Mouse (Mus musculus): ENCODE results near the gene Adpgk.

Gene Adpgk

DNA sequence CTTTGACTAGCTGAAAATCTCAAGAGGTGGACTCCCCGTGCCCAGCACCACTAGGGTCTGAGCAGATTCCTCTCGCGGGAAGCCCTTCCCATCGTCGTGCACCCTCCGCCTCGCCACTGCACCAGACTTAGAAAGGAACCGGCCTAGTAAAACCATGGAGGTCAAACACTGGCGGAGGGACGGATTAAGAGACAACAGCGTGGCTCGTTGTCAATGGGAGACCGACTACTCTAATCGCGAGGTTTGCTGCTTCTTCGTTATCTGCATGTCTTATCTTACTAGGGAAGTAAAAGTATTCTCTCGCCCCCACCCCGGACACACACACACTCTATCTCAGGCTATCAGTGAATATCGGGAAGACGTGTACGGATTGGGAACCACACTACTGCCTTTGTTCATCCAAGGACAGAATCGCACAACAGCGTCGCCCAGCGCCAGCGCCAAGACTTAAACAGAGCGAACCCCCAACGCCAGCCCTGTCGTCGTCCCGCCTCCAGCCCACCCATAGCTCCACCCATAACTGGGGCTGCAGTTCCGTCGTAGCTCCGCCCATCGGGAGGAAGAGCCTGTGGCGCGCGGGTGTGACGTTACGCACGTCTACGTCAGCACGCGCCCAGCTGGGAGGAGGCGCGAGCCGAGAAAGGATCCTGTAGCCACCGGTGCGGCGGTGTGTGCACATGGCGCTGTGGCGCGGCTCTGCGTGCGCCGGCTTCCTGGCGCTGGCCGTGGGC is at the start of gene Adpgk:
TSS of gene Adpgk (plus strand) at position 602 of the 731 bp plus-strand sequence.
- Histone ChIP-seq H3K27me3 (ENCODE audit: insufficient read depth, low read length) (peaks cover 12% of the 10 kb centered on the region; the same call in 1 of the 2 replicates), H3K9me3 (ENCODE audit: low read length) (no peaks in the 10 kb centered on the region), H3K4me1 (replicated peaks; ENCODE audit: low read depth, low read length) (peaks cover 51% of the 10 kb centered on the region), H3K4me3 (replicated peaks; ENCODE audit: low read length) (peak within 1 kb of the TSS; percentile 99), H3K36me3 (ENCODE audit: insufficient read depth, low read length) (peaks cover 35% of the 10 kb centered on the region)
- no peak for TF ChIP-seq CTCF (conservative IDR thresholded peaks at IDR 0.05; ENCODE audit: low read length)
- no peak for TF ChIP-seq NANOG (IDR thresholded peaks at IDR 0.05; ENCODE audit: borderline replicate concordance, low read length)
- no peak for TF ChIP-seq POU5F1 (IDR thresholded peaks at IDR 0.05; ENCODE audit: borderline replicate concordance, low read length)

DNA sequence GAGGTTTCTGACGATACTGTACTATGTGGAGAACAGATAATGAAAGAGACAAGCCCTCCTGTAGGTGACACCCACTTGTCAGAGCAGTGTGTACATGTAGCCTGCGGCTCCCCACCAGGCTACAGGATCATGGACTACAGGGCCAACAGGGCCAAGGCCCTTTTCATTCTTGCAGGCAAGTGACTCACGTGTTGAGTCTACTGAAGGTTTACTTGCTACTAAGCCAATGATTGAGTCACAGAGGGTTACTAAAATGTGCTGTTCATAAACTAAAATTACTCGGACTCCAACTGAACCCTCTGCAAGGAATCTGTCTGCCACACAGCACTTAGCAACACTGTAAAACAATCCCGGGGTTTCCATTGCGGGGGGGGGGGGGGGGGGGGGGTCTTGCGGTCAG is 46.2 kb upstream of the Adpgk start:
- TF ChIP-seq POU5F1 (IDR thresholded peaks at IDR 0.05; ENCODE audit: borderline replicate concordance, low read length) = no peak
- no peak for TF ChIP-seq CTCF (conservative IDR thresholded peaks at IDR 0.05; ENCODE audit: low read length)
- no peak for TF ChIP-seq NANOG (IDR thresholded peaks at IDR 0.05; ENCODE audit: borderline replicate concordance, low read length)
- Histone ChIP-seq H3K4me1 (replicated peaks; ENCODE audit: low read depth, low read length) (peaks cover 3% of the 10 kb centered on the region; the same call in 1 of the 2 replicates), H3K4me3 (replicated peaks; ENCODE audit: low read length) (no peak overlapping the region), H3K36me3 (ENCODE audit: insufficient read depth, low read length) (no peaks in the 10 kb centered on the region), H3K27me3 (ENCODE audit: insufficient read depth, low read length) (no peaks in the 10 kb centered on the region), H3K9me3 (ENCODE audit: low read length) (no peaks in the 10 kb centered on the region)

DNA sequence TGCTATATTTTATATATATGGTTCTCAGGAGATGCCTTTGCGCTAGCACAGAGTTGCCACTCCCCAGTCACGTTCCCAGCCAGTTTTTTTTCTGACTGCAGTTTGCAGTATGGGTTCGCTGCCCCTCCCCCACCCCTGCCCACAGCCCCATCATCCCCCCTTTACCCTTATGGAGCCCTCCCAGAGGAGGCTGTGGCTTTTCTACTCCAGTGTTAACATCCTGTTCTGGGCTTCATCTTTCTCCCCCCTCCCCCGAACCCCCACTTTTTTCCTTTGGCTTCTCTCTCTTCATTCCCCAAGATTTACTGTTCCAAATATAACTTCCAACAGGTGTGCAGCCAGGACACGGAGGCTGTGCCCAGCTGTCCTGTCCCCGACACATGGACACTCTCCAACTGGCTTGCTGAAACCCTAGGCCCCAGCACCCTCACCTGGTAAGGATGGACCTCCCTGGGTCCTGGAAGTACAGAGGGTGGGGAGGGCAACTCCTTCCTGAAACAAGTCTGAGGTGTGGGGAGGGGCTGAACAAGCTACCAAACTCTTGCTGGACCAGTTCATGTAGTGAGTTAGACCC is 44.8 kb upstream of the Adpgk start:
- H3K4me1 ChIP-seq (replicated peaks; ENCODE audit: low read depth, low read length) = peaks cover 3% of the 10 kb centered on the region; the same call in 1 of the 2 replicates
- H3K36me3 ChIP-seq (ENCODE audit: insufficient read depth, low read length) = no peaks in the 10 kb centered on the region
- TF ChIP-seq CTCF (conservative IDR thresholded peaks at IDR 0.05; ENCODE audit: low read length) (no peak), POU5F1 (IDR thresholded peaks at IDR 0.05; ENCODE audit: borderline replicate concordance, low read length) (no peak), NANOG (IDR thresholded peaks at IDR 0.05; ENCODE audit: borderline replicate concordance, low read length) (no peak)
- no peaks in the 10 kb centered on the region for H3K27me3 ChIP-seq (ENCODE audit: insufficient read depth, low read length)
- H3K4me3 ChIP-seq (replicated peaks; ENCODE audit: low read length) = no peak overlapping the region
- no peaks in the 10 kb centered on the region for H3K9me3 ChIP-seq (ENCODE audit: low read length)

DNA sequence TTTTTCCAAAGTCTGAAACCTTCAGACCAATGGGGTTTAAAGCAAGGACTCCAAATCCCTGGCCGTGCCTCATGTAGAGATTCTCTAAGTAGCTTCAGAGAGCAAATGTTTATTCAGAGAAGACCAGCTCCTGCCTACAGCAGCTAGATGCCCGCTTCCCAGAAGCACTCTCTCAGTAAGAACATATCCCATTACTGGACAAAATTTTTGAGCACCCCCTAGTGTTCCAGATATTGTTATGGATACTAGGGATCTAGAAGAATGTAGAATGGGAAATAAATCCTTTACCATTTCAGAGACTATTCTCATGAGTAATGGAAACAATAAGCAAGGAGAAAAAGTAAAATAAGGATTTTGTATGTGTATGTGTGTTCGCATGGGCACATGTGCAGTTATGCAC is 42.0 kb upstream of the Adpgk start:
- peaks cover 3% of the 10 kb centered on the region; the same call in 1 of the 2 replicates for H3K4me1 ChIP-seq (replicated peaks; ENCODE audit: low read depth, low read length)
- no peak for TF ChIP-seq POU5F1 (IDR thresholded peaks at IDR 0.05; ENCODE audit: borderline replicate concordance, low read length)
- no peak for TF ChIP-seq CTCF (conservative IDR thresholded peaks at IDR 0.05; ENCODE audit: low read length)
- TF ChIP-seq NANOG (IDR thresholded peaks at IDR 0.05; ENCODE audit: borderline replicate concordance, low read length) = no peak
- no peaks in the 10 kb centered on the region for H3K27me3 ChIP-seq (ENCODE audit: insufficient read depth, low read length)
- H3K9me3 ChIP-seq (ENCODE audit: low read length) = no peaks in the 10 kb centered on the region
- H3K36me3 ChIP-seq (ENCODE audit: insufficient read depth, low read length) = no peaks in the 10 kb centered on the region
- no peak overlapping the region for H3K4me3 ChIP-seq (replicated peaks; ENCODE audit: low read length)

DNA sequence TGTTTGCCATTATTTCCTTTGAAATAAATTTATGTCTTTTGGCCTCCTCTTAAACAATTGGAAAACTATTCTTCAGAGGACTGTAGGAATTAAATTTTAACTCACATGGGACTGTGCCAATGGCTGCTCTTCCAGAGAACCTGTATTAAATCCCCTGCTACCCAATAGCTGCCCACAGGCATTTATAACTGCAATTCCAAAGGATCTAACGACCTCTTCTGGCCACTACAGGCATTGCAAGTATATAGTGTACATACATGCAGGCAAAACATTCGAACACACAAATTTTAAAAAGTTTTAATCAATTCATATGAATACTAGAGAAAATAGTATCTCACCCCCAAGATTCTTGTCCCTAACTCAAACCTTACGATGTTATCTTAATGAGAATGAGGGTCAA is 41.1 kb upstream of the Adpgk start:
- TF ChIP-seq POU5F1 (IDR thresholded peaks at IDR 0.05; ENCODE audit: borderline replicate concordance, low read length) (no peak), CTCF (conservative IDR thresholded peaks at IDR 0.05; ENCODE audit: low read length) (peak; percentile 76), NANOG (IDR thresholded peaks at IDR 0.05; ENCODE audit: borderline replicate concordance, low read length) (no peak)
- no peaks in the 10 kb centered on the region for H3K36me3 ChIP-seq (ENCODE audit: insufficient read depth, low read length)
- H3K4me3 ChIP-seq (replicated peaks; ENCODE audit: low read length) = no peak overlapping the region
- H3K9me3 ChIP-seq (ENCODE audit: low read length) = no peaks in the 10 kb centered on the region
- H3K4me1 ChIP-seq (replicated peaks; ENCODE audit: low read depth, low read length) = peaks cover 11% of the 10 kb centered on the region
- H3K27me3 ChIP-seq (ENCODE audit: insufficient read depth, low read length) = no peaks in the 10 kb centered on the region

DNA sequence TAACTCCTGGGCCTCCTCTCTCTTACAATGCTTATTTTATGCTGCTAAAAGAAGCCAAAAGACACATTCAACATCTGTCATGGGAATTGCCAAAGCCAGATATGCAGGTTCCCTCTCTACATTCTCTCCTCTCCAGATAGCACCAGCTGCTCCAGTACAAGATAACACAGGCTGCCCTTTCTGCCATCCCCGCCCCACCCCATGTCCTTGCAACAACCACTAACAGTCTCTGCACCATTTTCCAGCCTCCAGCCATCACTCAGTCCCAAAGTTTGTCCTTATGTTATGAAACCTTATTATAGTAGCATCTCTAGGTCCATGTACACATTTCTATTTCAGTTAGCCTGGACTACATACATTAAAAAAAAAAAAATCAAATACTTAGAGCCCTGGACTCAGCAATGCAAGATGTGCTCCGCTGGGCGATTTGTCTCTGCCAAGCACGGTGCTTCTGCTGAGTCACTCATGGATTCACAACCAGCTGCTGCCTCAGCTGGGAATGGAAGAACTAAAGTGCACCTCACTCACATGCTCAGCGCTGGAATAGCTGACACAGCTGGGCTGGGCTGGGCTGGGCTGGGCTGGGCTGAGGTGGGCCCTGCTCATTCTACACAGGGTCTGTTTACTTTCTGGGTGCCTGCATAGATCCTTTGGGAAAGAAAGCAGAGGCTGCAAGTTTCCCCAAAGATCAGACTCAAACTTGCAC is 36.5 kb upstream of the Adpgk start:
- Histone ChIP-seq H3K4me3 (replicated peaks; ENCODE audit: low read length) (no peak overlapping the region), H3K4me1 (replicated peaks; ENCODE audit: low read depth, low read length) (peaks cover 17% of the 10 kb centered on the region), H3K27me3 (ENCODE audit: insufficient read depth, low read length) (no peaks in the 10 kb centered on the region; the same call in none of the 2 replicates), H3K36me3 (ENCODE audit: insufficient read depth, low read length) (no peaks in the 10 kb centered on the region), H3K9me3 (ENCODE audit: low read length) (no peaks in the 10 kb centered on the region)
- TF ChIP-seq NANOG (IDR thresholded peaks at IDR 0.05; ENCODE audit: borderline replicate concordance, low read length) (no peak), CTCF (conservative IDR thresholded peaks at IDR 0.05; ENCODE audit: low read length) (no peak), POU5F1 (IDR thresholded peaks at IDR 0.05; ENCODE audit: borderline replicate concordance, low read length) (no peak)

DNA sequence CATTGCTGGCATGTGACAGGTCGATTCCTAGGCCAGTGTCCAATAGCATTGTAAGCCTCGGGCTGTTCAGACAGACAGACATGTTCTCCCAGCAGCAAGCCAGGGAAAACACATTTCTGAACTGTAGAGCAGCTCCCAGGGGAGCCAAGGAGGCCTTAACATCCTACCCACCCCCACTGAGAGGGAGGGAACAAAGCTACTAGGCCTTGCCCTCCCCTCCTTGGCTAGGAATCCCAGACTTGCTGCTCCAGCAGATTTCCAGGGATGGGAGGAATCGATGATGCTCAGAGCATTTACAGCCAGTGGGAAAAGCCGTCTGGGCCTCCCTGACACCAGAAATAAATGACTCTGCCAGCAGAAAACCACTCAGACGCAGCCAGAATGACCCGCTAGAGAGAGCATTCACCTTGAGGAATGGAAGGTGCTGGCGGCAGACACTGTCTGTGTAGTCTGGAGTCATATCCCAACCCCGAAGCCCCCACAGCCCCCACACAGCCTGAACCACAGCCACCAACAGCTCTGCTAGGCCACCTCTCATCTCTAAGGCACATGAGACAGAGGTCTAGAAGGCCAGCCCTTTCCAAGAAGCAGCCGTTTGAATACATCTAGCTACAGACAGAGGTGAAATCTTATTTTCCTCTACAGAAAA is 31.4 kb upstream of the Adpgk start:
- no peaks in the 10 kb centered on the region; the same call in none of the 2 replicates for H3K27me3 ChIP-seq (ENCODE audit: insufficient read depth, low read length)
- no peaks in the 10 kb centered on the region for H3K9me3 ChIP-seq (ENCODE audit: low read length)
- H3K4me3 ChIP-seq (replicated peaks; ENCODE audit: low read length) = no peak overlapping the region
- H3K36me3 ChIP-seq (ENCODE audit: insufficient read depth, low read length) = no peaks in the 10 kb centered on the region
- TF ChIP-seq CTCF (conservative IDR thresholded peaks at IDR 0.05; ENCODE audit: low read length) (no peak), POU5F1 (IDR thresholded peaks at IDR 0.05; ENCODE audit: borderline replicate concordance, low read length) (no peak)
- H3K4me1 ChIP-seq (replicated peaks; ENCODE audit: low read depth, low read length) = peaks cover 31% of the 10 kb centered on the region

DNA sequence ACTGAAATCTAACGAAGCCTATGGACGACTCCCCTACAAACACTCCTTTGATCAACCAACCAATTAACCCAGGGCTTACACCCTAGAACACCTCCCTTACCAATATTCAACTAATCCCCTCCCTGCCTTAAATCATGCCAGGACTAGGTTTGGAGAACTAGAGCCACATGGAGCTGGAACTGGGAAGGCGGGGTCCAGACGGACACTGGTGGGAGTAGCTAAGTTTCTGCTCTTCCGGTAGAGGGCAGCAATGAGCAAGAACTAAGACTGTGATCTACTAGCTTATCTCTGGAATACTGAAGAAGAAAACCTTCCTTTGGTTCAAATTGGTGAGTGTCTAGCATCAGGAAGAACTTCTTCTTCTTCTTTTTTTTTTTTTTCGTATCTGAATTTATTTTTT is 25.0 kb upstream of the Adpgk start:
- H3K4me1 ChIP-seq (replicated peaks; ENCODE audit: low read depth, low read length) = peaks cover 15% of the 10 kb centered on the region
- H3K27me3 ChIP-seq (ENCODE audit: insufficient read depth, low read length) = no peaks in the 10 kb centered on the region
- H3K36me3 ChIP-seq (ENCODE audit: insufficient read depth, low read length) = no peaks in the 10 kb centered on the region

More for the DNA sequence above, 25.0 kb upstream of the Adpgk start:
- no peaks in the 10 kb centered on the region for H3K9me3 ChIP-seq (ENCODE audit: low read length)
- H3K4me3 ChIP-seq (replicated peaks; ENCODE audit: low read length) = no peak overlapping the region
- TF ChIP-seq POU5F1 (IDR thresholded peaks at IDR 0.05; ENCODE audit: borderline replicate concordance, low read length) (no peak), CTCF (conservative IDR thresholded peaks at IDR 0.05; ENCODE audit: low read length) (peak; percentile 47), NANOG (IDR thresholded peaks at IDR 0.05; ENCODE audit: borderline replicate concordance, low read length) (no peak)
